Mouse (Mus musculus) small intestine, adult 2 months (tissue): ENCODE measurements around the gene Gpr87.

ENCODE experiments used
- CTCF ChIP-seq: fragments of 200-500 bp; IDR thresholded peaks from 2 replicates; pipeline ENCODE4 v1.5.1; 2012; ENCODE audit warnings: low read depth, mild to moderate bottlenecking, control low read depth, inconsistent platforms, low read length, moderate library complexity, mixed read lengths; ENCODE audit not compliant: insufficient replicate concordance, insufficient read length; ENCODE audit errors: extremely low read depth
- POLR2A ChIP-seq: fragments of 200-500 bp; IDR thresholded peaks from 2 replicates; pipeline ENCODE4 v1.6.1; 2012; ENCODE audit warnings: low read depth, mild to moderate bottlenecking, control low read depth, inconsistent platforms, low read length, moderate library complexity

- TF ChIP-seq POLR2A, result no peak
- no peak for TF ChIP-seq CTCF
Observed at GRCm38 (mm10) chr3:59227696-59228095, 32.8 kb upstream of the Gpr87 start.
